Mouse (Mus musculus) C2C12 (cell line): ENCODE results near the gene Nmt1. TPM values are rescaled to one million over a fixed set of nuclear protein-coding genes. Genes with fewer than 3 reads are reported as not detected.

Experiments used
- H3K27me3 ChIP-seq: one replicate; pipeline ENCODE4 v1.6.1; 2011; ENCODE audit not compliant: control insufficient read depth, insufficient read depth, insufficient read length
- H3K36me3 ChIP-seq: one replicate; pipeline ENCODE4 v1.6.1; 2011; ENCODE audit not compliant: control insufficient read depth, insufficient read depth
- H3K4me3 ChIP-seq: one replicate; pipeline ENCODE4 v1.5.1; 2011; ENCODE audit warnings: mild to moderate bottlenecking, control low read depth; ENCODE audit not compliant: poor library complexity, insufficient read depth, severe bottlenecking
- H3K79me2 ChIP-seq: one replicate; pipeline ENCODE4 v1.6.1; 2011; ENCODE audit not compliant: control insufficient read depth, insufficient read depth
- H3K79me3 ChIP-seq: one replicate; pipeline ENCODE4 v1.6.1; 2011; ENCODE audit warnings: low read depth, control low read depth
- H3ac ChIP-seq: one replicate; pipeline ENCODE3; 2011; ENCODE audit warnings: low read depth; ENCODE audit not compliant: control insufficient read depth, insufficient read length
- CEBPB ChIP-seq: IDR thresholded peaks from one replicate; pipeline ENCODE4 v1.6.1; 2011; ENCODE audit warnings: low read depth, mild to moderate bottlenecking, control low read depth, moderate library complexity
- CTCF ChIP-seq: IDR thresholded peaks from one replicate; pipeline ENCODE4 v1.5.1; 2011; ENCODE audit not compliant: control insufficient read depth, insufficient read depth, insufficient read length
- FOSL1 ChIP-seq: IDR thresholded peaks from one replicate; pipeline ENCODE4 v1.8.0; 2011; ENCODE audit warnings: mild to moderate bottlenecking, low read length; ENCODE audit not compliant: poor library complexity, insufficient read depth, severe bottlenecking
- MAX ChIP-seq: IDR thresholded peaks from one replicate; pipeline ENCODE4 v1.6.1; 2011; ENCODE audit warnings: mild to moderate bottlenecking, control low read depth
- MYOD1 ChIP-seq: IDR thresholded peaks from one replicate; pipeline ENCODE4 v1.6.1; 2011; ENCODE audit warnings: low read depth; ENCODE audit not compliant: control insufficient read depth, insufficient read length
- MYOG ChIP-seq: IDR thresholded peaks from one replicate; pipeline ENCODE4 v1.6.1; 2011; ENCODE audit not compliant: control insufficient read depth, insufficient read length; ENCODE audit errors: extremely low read depth
- USF1 ChIP-seq: IDR thresholded peaks from one replicate; pipeline ENCODE4 v1.6.1; 2011; ENCODE audit warnings: low read depth, mild to moderate bottlenecking, control low read depth, moderate library complexity
- polyA plus RNA-seq: library from polyadenylated mRNA; unstranded; fragments of >200 nt; fragmentation: generic; extraction: Trizol; gene quantifications from one replicate; pipeline ENCODE4 v1.2.1, GENCODE M21; 2012; ENCODE audit warnings: missing spikeins

Nmt1 gene
- polyA plus RNA-seq, 1 experiment = 64.9 TPM

- H3K79me2 ChIP-seq = peaks cover 60% of the 10 kb centered on the region
- no peak for TF ChIP-seq USF1
- no peak for TF ChIP-seq MAX
- TF ChIP-seq MYOG = no peak
- no peak for TF ChIP-seq FOSL1
- no peak for TF ChIP-seq CTCF
- TF ChIP-seq CEBPB = no peak
- no peak for TF ChIP-seq MYOD1
- H3K36me3 ChIP-seq = peaks cover 21% of the 10 kb centered on the region
- no peak overlapping the region for H3ac ChIP-seq
- H3K27me3 ChIP-seq = no peaks in the 10 kb centered on the region
- no peak overlapping the region for H3K4me3 ChIP-seq
- peaks cover 38% of the 10 kb centered on the region for H3K79me3 ChIP-seq
Measured at GRCm38 (mm10) chr11:103001063-103001462, 26.9 kb upstream of the Nmt1 start.

- H3K79me2 ChIP-seq = peaks cover 81% of the 10 kb centered on the region
- TF ChIP-seq MYOD1 (peak; percentile 100), CTCF (no peak), MAX (peak; percentile 98), FOSL1 (peak; percentile 96), CEBPB (peak; percentile 2), MYOG (no peak), USF1 (no peak)
- peaks cover 24% of the 10 kb centered on the region for H3K36me3 ChIP-seq
- H3ac ChIP-seq = no peak overlapping the region
- no peaks in the 10 kb centered on the region for H3K27me3 ChIP-seq
- no peak overlapping the region for H3K4me3 ChIP-seq
- peaks cover 41% of the 10 kb centered on the region for H3K79me3 ChIP-seq
Measured at GRCm38 (mm10) chr11:103003210-103003609, 24.8 kb upstream of the Nmt1 start.

- TF ChIP-seq MYOG (no peak), MYOD1 (no peak), USF1 (no peak), FOSL1 (no peak), CEBPB (no peak), MAX (no peak), CTCF (no peak)
- H3ac ChIP-seq = no peak overlapping the region
- H3K79me2 ChIP-seq = peaks cover 91% of the 10 kb centered on the region
- no peak overlapping the region for H3K4me3 ChIP-seq
- peaks cover 29% of the 10 kb centered on the region for H3K36me3 ChIP-seq
- H3K79me3 ChIP-seq = peaks cover 53% of the 10 kb centered on the region
- H3K27me3 ChIP-seq = no peaks in the 10 kb centered on the region
Measured at GRCm38 (mm10) chr11:103004852-103005251, 23.1 kb upstream of the Nmt1 start.

DNA sequence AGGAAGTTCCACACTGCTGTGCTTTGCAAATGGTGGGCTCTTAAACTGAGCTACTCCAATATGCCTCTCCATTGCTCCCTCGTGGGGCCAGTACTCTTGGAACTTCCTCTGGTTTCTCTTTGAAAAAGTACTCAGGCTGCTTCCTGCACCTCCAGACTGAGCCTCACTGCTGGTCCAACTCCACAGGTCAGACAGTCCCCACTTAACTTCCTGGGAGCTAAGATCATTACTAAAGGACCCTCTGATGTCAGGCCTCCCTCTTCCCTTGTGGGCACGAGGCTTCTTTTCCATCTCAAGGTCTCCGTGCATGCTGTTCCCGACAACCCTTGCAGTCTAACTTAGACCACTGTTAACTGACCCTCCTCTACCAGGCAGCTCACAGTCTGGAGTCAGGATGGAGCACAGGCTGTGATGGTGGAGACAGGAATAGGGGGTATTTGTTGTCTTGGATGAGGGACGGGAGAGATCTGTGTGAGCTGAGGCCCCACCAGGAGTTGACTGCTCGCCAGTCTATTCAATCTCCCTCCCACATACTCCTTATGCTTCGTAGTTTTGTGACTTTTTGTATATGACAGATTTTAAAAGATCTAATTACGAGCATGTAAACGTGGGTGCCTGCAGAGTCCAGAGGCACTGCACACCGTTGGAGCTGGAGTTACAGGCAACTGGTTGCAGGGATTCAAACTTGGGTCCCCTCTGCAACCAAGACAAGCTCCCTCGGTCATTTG is 22.6 kb upstream of the Nmt1 start:
- no peak overlapping the region for H3K4me3 ChIP-seq
- peaks cover 57% of the 10 kb centered on the region for H3K79me3 ChIP-seq
- H3ac ChIP-seq = no peak overlapping the region
- H3K79me2 ChIP-seq = peaks cover 92% of the 10 kb centered on the region
- TF ChIP-seq USF1 = no peak
- TF ChIP-seq MYOG = no peak
- no peak for TF ChIP-seq MAX
- no peak for TF ChIP-seq MYOD1
- no peak for TF ChIP-seq CTCF
- TF ChIP-seq FOSL1 = no peak
- no peak for TF ChIP-seq CEBPB
- no peaks in the 10 kb centered on the region for H3K27me3 ChIP-seq
- H3K36me3 ChIP-seq = peaks cover 28% of the 10 kb centered on the region

- no peaks in the 10 kb centered on the region for H3K27me3 ChIP-seq
- H3K79me2 ChIP-seq = peaks cover 92% of the 10 kb centered on the region
- H3ac ChIP-seq = no peak overlapping the region
- TF ChIP-seq USF1 = no peak
- TF ChIP-seq CEBPB = no peak
- no peak for TF ChIP-seq MYOG
- TF ChIP-seq FOSL1 = no peak
- TF ChIP-seq MYOD1 = no peak
- TF ChIP-seq CTCF = no peak
- no peak for TF ChIP-seq MAX
- peaks cover 56% of the 10 kb centered on the region for H3K79me3 ChIP-seq
- H3K4me3 ChIP-seq = no peak overlapping the region
- peaks cover 28% of the 10 kb centered on the region for H3K36me3 ChIP-seq
Measured at GRCm38 (mm10) chr11:103006286-103007000, 21.5 kb upstream of the Nmt1 start.

GRCm38 (mm10) chr11:103007001-103007340 is 21.0 kb upstream of the Nmt1 start:
- TF ChIP-seq MAX = no peak
- TF ChIP-seq MYOG = no peak
- TF ChIP-seq CTCF = no peak
- no peak for TF ChIP-seq MYOD1
- no peak for TF ChIP-seq FOSL1
- TF ChIP-seq CEBPB = no peak
- TF ChIP-seq USF1 = no peak
- Histone ChIP-seq H3ac (no peak overlapping the region), H3K79me2 (peaks cover 92% of the 10 kb centered on the region), H3K4me3 (no peak overlapping the region), H3K79me3 (peaks cover 58% of the 10 kb centered on the region), H3K27me3 (no peaks in the 10 kb centered on the region), H3K36me3 (peaks cover 25% of the 10 kb centered on the region)
